Mouse (Mus musculus): ENCODE measurements around the gene Uaca.

DNA sequence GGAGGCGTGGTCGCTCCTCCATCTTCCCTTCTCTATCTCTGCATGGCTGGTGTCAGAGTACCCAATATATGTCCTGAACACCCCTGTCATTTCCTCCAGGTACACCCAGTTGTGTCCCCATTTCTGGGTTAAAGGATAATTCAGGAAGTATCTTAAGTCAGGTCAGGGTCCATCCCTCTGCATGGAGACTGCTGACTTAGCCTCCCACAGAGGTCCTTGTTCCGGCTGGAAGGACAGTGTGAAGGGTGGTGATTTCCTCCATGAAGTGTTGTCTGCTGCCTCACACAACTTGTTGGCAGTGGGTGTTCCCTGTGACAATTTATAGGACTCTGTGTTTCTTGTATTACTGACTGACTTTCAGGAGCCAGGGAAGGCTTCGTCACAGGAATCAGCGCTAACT is 23.2 kb downstream of the Uaca start:
- TF ChIP-seq POLR2A (IDR thresholded peaks at IDR 0.05; ENCODE audit: extremely low read depth, insufficient read depth, low read length) (no peak), CTCF (IDR thresholded peaks at IDR 0.05; ENCODE audit: extremely low read depth, insufficient read depth, low read length) (no peak)
